Comparison of ENCODE assay signal across 13 mouse cellular contexts in genomic region chr11:99144456-99144855, GRCm38 (mm10). TPM values are rescaled to one million over a fixed set of nuclear protein-coding genes. Genes with fewer than 3 reads are reported as not detected.
DNase-seq lines count a peak whose midpoint lies in the region; ATAC-seq lines count a peak whose summit lies in the region.
"Had no signal": no experiment of that assay in that cellular context is flagged by ENCODE, and none has a peak within 500 bp of the region (broad histone marks: within the 10 kb centered on the region; RNA-seq: fewer than 3 reads in every experiment).

No protein-coding gene starts in this region.

- no peak overlapping the region for H3K4me2 ChIP-seq in hindbrain, embryonic 16.5 days (ENCODE audit: low read length)
- H3K4me2 ChIP-seq in hindbrain, embryonic 14.5 days (replicated peaks) = no peak overlapping the region
- H3K4me2 ChIP-seq: lung, embryonic 15.5 days; midbrain, embryonic 13.5 days; neural tube, embryonic 13.5 days had no signal

- DNase-seq in hindbrain, embryonic 10.5 days (ENCODE audit: low spot score) = no peak
- DNase-seq in B cell, adult 2 months = peak; percentile 40 to 54
- DNase-seq in CD4-positive, CD25-positive, alpha-beta regulatory T cell, adult 2 months (ENCODE audit: low read depth, low spot score) = peak; percentile 79
- DNase-seq in limb, embryonic 10.5 days (ENCODE audit: low spot score) = no peak
- DNase-seq in hindbrain, embryonic 14.5 days (ENCODE audit: low spot score) = no peak
- DNase-seq in right cerebral cortex, postnatal 36 days (ENCODE audit: low spot score in 2 of 2) = no peak
- DNase-seq: cerebellum, postnatal 25 days; kidney, adult 2 months had no signal

- no peak overlapping the region for H3K9ac ChIP-seq in hindbrain, embryonic 16.5 days (ENCODE audit: low read depth, low read length)
- no peak overlapping the region for H3K9ac ChIP-seq in hindbrain, embryonic 14.5 days
- H3K9ac ChIP-seq: lung, embryonic 15.5 days; midbrain, embryonic 13.5 days; neural tube, embryonic 13.5 days had no signal

- H3K9me3 ChIP-seq in hindbrain, embryonic 10.5 days = no peaks in the 10 kb centered on the region
- H3K9me3 ChIP-seq in hindbrain, embryonic 16.5 days (ENCODE audit: control insufficient read depth, low read length) = no peaks in the 10 kb centered on the region
- H3K9me3 ChIP-seq in limb, embryonic 10.5 days (replicated peaks) = no peaks in the 10 kb centered on the region
- no peaks in the 10 kb centered on the region for H3K9me3 ChIP-seq in hindbrain, embryonic 14.5 days (ENCODE audit: control insufficient read depth, low read length)
- H3K9me3 ChIP-seq: lung, embryonic 15.5 days; midbrain, embryonic 13.5 days; neural tube, embryonic 13.5 days had no signal

- 78% methylated on average over 5 of the region's 5 CpGs for WGBS in hindbrain, embryonic 10.5 days
- WGBS in hindbrain, embryonic 16.5 days = 86% methylated on average over 5 of the region's 5 CpGs
- 75% methylated on average over 5 of the region's 5 CpGs for WGBS in limb, embryonic 10.5 days
- 75% methylated on average over 5 of the region's 5 CpGs for WGBS in hindbrain, embryonic 14.5 days

- no peak for ATAC-seq in hindbrain, embryonic 16.5 days
- no peak for ATAC-seq in hindbrain, embryonic 14.5 days (ENCODE audit: low FRiP score)
- ATAC-seq: midbrain, embryonic 13.5 days had no signal

- H3K27ac ChIP-seq in hindbrain, embryonic 10.5 days = peak overlapping the region; percentile 56; the same call in 1 of the 2 replicates
- H3K27ac ChIP-seq in hindbrain, embryonic 16.5 days (ENCODE audit: low read depth, low read length) = no peak overlapping the region
- H3K27ac ChIP-seq in limb, embryonic 10.5 days = peak overlapping the region; percentile 94
- H3K27ac ChIP-seq in hindbrain, embryonic 14.5 days = no peak overlapping the region
- H3K27ac ChIP-seq: layer of hippocampus, adult 2 months; midbrain, embryonic 13.5 days; neural tube, embryonic 13.5 days had no signal

- no peak overlapping the region for H3K4me3 ChIP-seq in hindbrain, embryonic 10.5 days
- no peak overlapping the region for H3K4me3 ChIP-seq in hindbrain, embryonic 16.5 days (ENCODE audit: low read length)
- H3K4me3 ChIP-seq in limb, embryonic 10.5 days = no peak overlapping the region
- H3K4me3 ChIP-seq in hindbrain, embryonic 14.5 days (replicated peaks; ENCODE audit: low read length) = no peak overlapping the region
- H3K4me3 ChIP-seq: layer of hippocampus, adult 2 months; lung, embryonic 15.5 days; midbrain, embryonic 13.5 days; neural tube, embryonic 13.5 days had no signal

- peaks cover 61% of the 10 kb centered on the region for H3K4me1 ChIP-seq in hindbrain, embryonic 10.5 days (replicated peaks)
- H3K4me1 ChIP-seq in hindbrain, embryonic 16.5 days (ENCODE audit: control insufficient read depth, insufficient read depth, low read depth, low read length) = peaks cover 19% of the 10 kb centered on the region
- peaks cover 91% of the 10 kb centered on the region for H3K4me1 ChIP-seq in limb, embryonic 10.5 days
- H3K4me1 ChIP-seq in hindbrain, embryonic 14.5 days (replicated peaks; ENCODE audit: control insufficient read depth, insufficient read depth, low read length) = peaks cover 28% of the 10 kb centered on the region

- H3K27me3 ChIP-seq in hindbrain, embryonic 10.5 days (ENCODE audit: insufficient read depth, poor library complexity, severe bottlenecking) = 0 out of 2 replicates have a peak, but pooled peaks cover 4% of the 10 kb centered on the region
- no peaks in the 10 kb centered on the region for H3K27me3 ChIP-seq in hindbrain, embryonic 16.5 days (replicated peaks; ENCODE audit: control insufficient read depth, insufficient read depth, low read length)
- no peaks in the 10 kb centered on the region for H3K27me3 ChIP-seq in limb, embryonic 10.5 days (ENCODE audit: low read depth, poor library complexity, severe bottlenecking)
- H3K27me3 ChIP-seq in hindbrain, embryonic 14.5 days (ENCODE audit: control insufficient read depth, insufficient read depth, low read length) = no peaks in the 10 kb centered on the region; the same call in 1 of the 2 replicates
- H3K27me3 ChIP-seq: lung, embryonic 15.5 days; midbrain, embryonic 13.5 days; neural tube, embryonic 13.5 days had no signal

- no peaks in the 10 kb centered on the region for H3K36me3 ChIP-seq in hindbrain, embryonic 10.5 days
- H3K36me3 ChIP-seq in hindbrain, embryonic 16.5 days (ENCODE audit: control insufficient read depth, insufficient read depth, low read length) = no peaks in the 10 kb centered on the region
- 0 out of 2 replicates have a peak, but pooled peaks cover 2% of the 10 kb centered on the region for H3K36me3 ChIP-seq in limb, embryonic 10.5 days
- H3K36me3 ChIP-seq in hindbrain, embryonic 14.5 days (replicated peaks; ENCODE audit: control insufficient read depth, insufficient read depth) = no peaks in the 10 kb centered on the region
- H3K36me3 ChIP-seq: lung, embryonic 15.5 days; midbrain, embryonic 13.5 days; neural tube, embryonic 13.5 days had no signal

RNA-seq across cellular contexts. Expression of gene Ccr7, which starts 10.4 kb away (rescaled TPM):
- 0.21 and 0.25 TPM in 2 replicates for polyA plus RNA-seq in hindbrain, embryonic 10.5 days (2016; fragmentation: Nextera tagmentation; extraction: Ambion mirVana)
- not detected in 2 replicates for polyA plus RNA-seq in hindbrain, embryonic 16.5 days (2015; fragmentation: Nextera tagmentation; extraction: Ambion mirVana)
- polyA plus RNA-seq in limb, embryonic 10.5 days (2016; fragmentation: Nextera tagmentation; extraction: Ambion mirVana) = 0.82 and 1.3 TPM in 2 replicates
- 0.23 TPM in 1 of 2 replicates, not detected in the other for polyA plus RNA-seq in hindbrain, embryonic 14.5 days (2014; fragmentation: Nextera tagmentation; extraction: Ambion mirVana)
- polyA plus RNA-seq: midbrain, embryonic 13.5 days; neural tube, embryonic 13.5 days had no signal

RNA-seq across cellular contexts. Expression of gene Tns4, which starts 55.4 kb away (rescaled TPM):
- polyA plus RNA-seq in hindbrain, embryonic 10.5 days (2016; fragmentation: Nextera tagmentation; extraction: Ambion mirVana) = 0.67 and 1.0 TPM in 2 replicates
- polyA plus RNA-seq in hindbrain, embryonic 16.5 days (2015; fragmentation: Nextera tagmentation; extraction: Ambion mirVana) = 0.16 TPM in 2 replicates
- 0.74 and 1.4 TPM in 2 replicates for polyA plus RNA-seq in limb, embryonic 10.5 days (2016; fragmentation: Nextera tagmentation; extraction: Ambion mirVana)
- polyA plus RNA-seq in hindbrain, embryonic 14.5 days (2014; fragmentation: Nextera tagmentation; extraction: Ambion mirVana) = 0.20 TPM in 1 of 2 replicates, not detected in the other

Comparison
In these comparisons a context has a peak if more than half of its experiments do, and no peak if none do; other contexts are left out.
1. H3K27ac ChIP-seq: peak in hindbrain, embryonic 10.5 days (single experiment) and limb, embryonic 10.5 days (single experiment); none in hindbrain, embryonic 16.5 days (single experiment) and hindbrain, embryonic 14.5 days (single experiment).
2. DNase-seq: peak in B cell, adult 2 months (2 of 2) and CD4-positive, CD25-positive, alpha-beta regulatory T cell, adult 2 months (single experiment); none in hindbrain, embryonic 10.5 days (single experiment), limb, embryonic 10.5 days (single experiment), hindbrain, embryonic 14.5 days (single experiment) and right cerebral cortex, postnatal 36 days (0 of 2).